Mouse (Mus musculus): Measurements from ENCODE around the gene Epb41l3. TPM values are rescaled to one million over a fixed set of nuclear protein-coding genes. Genes with fewer than 3 reads are reported as not detected.

The Epb41l3 gene
- polyA plus RNA-seq (2014; fragmentation: Illumina TruSeq; extraction: RNeasy Lipid Tissue Mini Kit (QIAGEN cat#74804); ENCODE audit: low read depth, low replicate concordance), result 93.3 TPM

GRCm38 (mm10) chr17:69075501-69076237 lies at the start of gene Epb41l3:
Gene Epb41l3, plus strand, starts transcription at chr17:69075683.

Other genes starting within 250 kb of the Epb41l3 start
- gene Tmem200c, start 249.1 kb upstream of the Epb41l3 start, polyA plus RNA-seq (2014; fragmentation: Illumina TruSeq; extraction: RNeasy Lipid Tissue Mini Kit (QIAGEN cat#74804); ENCODE audit: low read depth, low replicate concordance), result 0.28 TPM

All from sigmoid colon, adult 10 weeks (tissue).